13 mouse cellular contexts compared by ENCODE assay signal in genomic region chr2:30642810-30643209, GRCm38 (mm10). TPM values are rescaled to one million over a fixed set of nuclear protein-coding genes. Genes with fewer than 3 reads are reported as not detected.
DNase-seq lines count a peak whose midpoint lies in the region; ATAC-seq and TF ChIP-seq lines count a peak whose summit lies in the region.
"Had no signal": no experiment of that assay in that cellular context is flagged by ENCODE, and none has a peak within 500 bp of the region (broad histone marks: within the 10 kb centered on the region; RNA-seq: fewer than 3 reads in every experiment).

No protein-coding gene starts in this region.

- H3K36me3 ChIP-seq in forebrain, embryonic 13.5 days (ENCODE audit: poor library complexity, severe bottlenecking): no peaks in the 10 kb centered on the region
- no peaks in the 10 kb centered on the region for H3K36me3 ChIP-seq in forebrain, embryonic 16.5 days (ENCODE audit: control insufficient read depth, insufficient read depth)
- no peaks in the 10 kb centered on the region for H3K36me3 ChIP-seq in neural tube, embryonic 11.5 days (ENCODE audit: control insufficient read depth, insufficient read depth, low read length)
- H3K36me3 ChIP-seq in intestine, embryonic 14.5 days (ENCODE audit: control insufficient read depth, insufficient read depth, low read length): no peaks in the 10 kb centered on the region
- H3K36me3 ChIP-seq in stomach, embryonic 15.5 days: no peaks in the 10 kb centered on the region
- H3K36me3 ChIP-seq: heart, embryonic 12.5 days had no signal

- no peaks in the 10 kb centered on the region for H3K9me3 ChIP-seq in forebrain, embryonic 13.5 days (replicated peaks)
- H3K9me3 ChIP-seq in forebrain, embryonic 16.5 days (ENCODE audit: control insufficient read depth, low read length): no peaks in the 10 kb centered on the region
- H3K9me3 ChIP-seq in neural tube, embryonic 11.5 days (ENCODE audit: control insufficient read depth, low read length): no peaks in the 10 kb centered on the region
- no peaks in the 10 kb centered on the region for H3K9me3 ChIP-seq in intestine, embryonic 14.5 days (ENCODE audit: control insufficient read depth, low read length)
- H3K9me3 ChIP-seq in stomach, embryonic 15.5 days: no peaks in the 10 kb centered on the region
- H3K9me3 ChIP-seq: heart, embryonic 12.5 days had no signal

- no peak for DNase-seq in neural tube, embryonic 11.5 days (ENCODE audit: low spot score)
- no peak for DNase-seq in neural tube, embryonic 10.5 days (ENCODE audit: extremely low spot score, low spot score)
- no peak for DNase-seq in intestine, embryonic 14.5 days (ENCODE audit: low spot score)
- no peak for DNase-seq in adrenal gland, postnatal 4 days (ENCODE audit: low spot score in 2 of 2)
- DNase-seq in layer of hippocampus, adult 2 months (ENCODE audit: low spot score in 2 of 2): no peak
- DNase-seq: cerebellum, adult 9-11 months; kidney, adult 18-20 months; thymus, postnatal 25 days had no signal

- H3K4me1 ChIP-seq in forebrain, embryonic 13.5 days: peaks cover 67% of the 10 kb centered on the region
- peaks cover 32% of the 10 kb centered on the region for H3K4me1 ChIP-seq in forebrain, embryonic 16.5 days (replicated peaks; ENCODE audit: control insufficient read depth, insufficient read depth, low read length)
- H3K4me1 ChIP-seq in neural tube, embryonic 11.5 days (ENCODE audit: control insufficient read depth, insufficient read depth, low read length): peaks cover 26% of the 10 kb centered on the region
- peaks cover 37% of the 10 kb centered on the region for H3K4me1 ChIP-seq in intestine, embryonic 14.5 days (replicated peaks; ENCODE audit: control insufficient read depth, insufficient read depth, low read length)
- H3K4me1 ChIP-seq in stomach, embryonic 15.5 days: peaks cover 27% of the 10 kb centered on the region

- no peaks in the 10 kb centered on the region for H3K27me3 ChIP-seq in forebrain, embryonic 13.5 days
- no peaks in the 10 kb centered on the region for H3K27me3 ChIP-seq in forebrain, embryonic 16.5 days (replicated peaks; ENCODE audit: control insufficient read depth, insufficient read depth, low read length)
- no peaks in the 10 kb centered on the region for H3K27me3 ChIP-seq in neural tube, embryonic 11.5 days (ENCODE audit: control insufficient read depth, insufficient read depth, low read length)
- no peaks in the 10 kb centered on the region for H3K27me3 ChIP-seq in intestine, embryonic 14.5 days (replicated peaks; ENCODE audit: control insufficient read depth, insufficient read depth, low read length)
- H3K27me3 ChIP-seq in stomach, embryonic 15.5 days (replicated peaks): no peaks in the 10 kb centered on the region
- H3K27me3 ChIP-seq: heart, embryonic 12.5 days had no signal

- 44% methylated on average over 5 of the region's 5 CpGs for WGBS in forebrain, embryonic 13.5 days
- 46% methylated on average over 5 of the region's 5 CpGs for WGBS in forebrain, embryonic 16.5 days
- 9% methylated on average over 5 of the region's 5 CpGs for WGBS in neural tube, embryonic 11.5 days
- 9% methylated on average over 5 of the region's 5 CpGs for WGBS in intestine, embryonic 14.5 days
- 10% methylated on average over 5 of the region's 5 CpGs for WGBS in stomach, embryonic 15.5 days

- H3K4me3 ChIP-seq in forebrain, embryonic 13.5 days: no peak overlapping the region
- H3K4me3 ChIP-seq in forebrain, embryonic 16.5 days (replicated peaks; ENCODE audit: low read length): no peak overlapping the region
- H3K4me3 ChIP-seq in neural tube, embryonic 11.5 days (ENCODE audit: low read depth, low read length): no peak overlapping the region
- H3K4me3 ChIP-seq in intestine, embryonic 14.5 days (ENCODE audit: low read depth, low read length): no peak overlapping the region
- H3K4me3 ChIP-seq in stomach, embryonic 15.5 days (replicated peaks): no peak overlapping the region
- no peak overlapping the region for H3K4me3 ChIP-seq in layer of hippocampus, adult 2 months
- H3K4me3 ChIP-seq: heart, embryonic 12.5 days had no signal

- H3K4me2 ChIP-seq in forebrain, embryonic 13.5 days: no peak overlapping the region
- no peak overlapping the region for H3K4me2 ChIP-seq in forebrain, embryonic 16.5 days (ENCODE audit: low read length)
- no peak overlapping the region for H3K4me2 ChIP-seq in neural tube, embryonic 11.5 days (ENCODE audit: low read depth)
- no peak overlapping the region for H3K4me2 ChIP-seq in intestine, embryonic 14.5 days (ENCODE audit: low read length)
- H3K4me2 ChIP-seq in stomach, embryonic 15.5 days: no peak overlapping the region
- H3K4me2 ChIP-seq: heart, embryonic 12.5 days had no signal

- H3K27ac ChIP-seq in forebrain, embryonic 13.5 days: peak overlapping the region; percentile 61
- no peak overlapping the region for H3K27ac ChIP-seq in forebrain, embryonic 16.5 days (ENCODE audit: low read length)
- 0 out of 2 replicates have a peak overlapping the region, but pooled peaks have one; percentile 20 for H3K27ac ChIP-seq in neural tube, embryonic 11.5 days (ENCODE audit: low read depth, low read length)
- peak overlapping the region; percentile 18; the same call in 1 of the 2 replicates for H3K27ac ChIP-seq in intestine, embryonic 14.5 days (ENCODE audit: low read depth)
- H3K27ac ChIP-seq in stomach, embryonic 15.5 days: no peak overlapping the region
- no peak overlapping the region for H3K27ac ChIP-seq in layer of hippocampus, adult 2 months

- no peak for TF ChIP-seq CTCF in layer of hippocampus, adult 2 months (conservative IDR thresholded peaks at IDR 0.05)

- H3K9ac ChIP-seq in forebrain, embryonic 13.5 days: no peak overlapping the region
- no peak overlapping the region for H3K9ac ChIP-seq in forebrain, embryonic 16.5 days (replicated peaks; ENCODE audit: low read depth, low read length)
- H3K9ac ChIP-seq in neural tube, embryonic 11.5 days (ENCODE audit: low read length): peak overlapping the region; percentile 15; the same call in 1 of the 2 replicates
- no peak overlapping the region for H3K9ac ChIP-seq in intestine, embryonic 14.5 days (ENCODE audit: low read length)
- no peak overlapping the region for H3K9ac ChIP-seq in stomach, embryonic 15.5 days
- H3K9ac ChIP-seq: heart, embryonic 12.5 days had no signal

- ATAC-seq in forebrain, embryonic 13.5 days: no peak
- ATAC-seq in forebrain, embryonic 16.5 days: no peak
- ATAC-seq in neural tube, embryonic 11.5 days (ENCODE audit: insufficient read depth, low FRiP score, low TSS enrichment): no peak
- ATAC-seq in intestine, embryonic 14.5 days (replicated peaks; ENCODE audit: low FRiP score, low TSS enrichment, low read depth): peak; percentile 45
- 0 out of 2 replicates have a peak, but pooled peaks have one; percentile 37 for ATAC-seq in stomach, embryonic 15.5 days (ENCODE audit: insufficient read depth, low FRiP score, low read depth)

RNA-seq across cellular contexts. Expression of gene Cstad, which starts 48.0 kb away (rescaled TPM):
- polyA plus RNA-seq in forebrain, embryonic 13.5 days (2015; fragmentation: Nextera tagmentation; extraction: Ambion mirVana): 0.49 and 1.1 TPM in 2 replicates
- 0.89 and 0.93 TPM in 2 replicates for polyA plus RNA-seq in forebrain, embryonic 16.5 days (2015; fragmentation: Nextera tagmentation; extraction: Ambion mirVana)
- 0.48 TPM in 1 of 2 replicates, not detected in the other for polyA plus RNA-seq in neural tube, embryonic 11.5 days (2014; fragmentation: Nextera tagmentation; extraction: Ambion mirVana)
- 0.99 and 1.1 TPM in 2 replicates for polyA plus RNA-seq in intestine, embryonic 14.5 days (2014; fragmentation: Nextera tagmentation; extraction: Ambion mirVana)
- polyA plus RNA-seq in stomach, embryonic 15.5 days (2015; fragmentation: Nextera tagmentation; extraction: Ambion mirVana): 0.71 and 0.72 TPM in 2 replicates
- total RNA-seq in adrenal gland, postnatal 4 days (2021): 1 to 10 TPM; 6.7 to 7.3 TPM
- total RNA-seq in layer of hippocampus, adult 2 months (2021): 10 to 100 TPM in 1 of 2 experiments, 1 to 10 TPM in 1; 7.8 to 11.3 TPM
- polyA plus RNA-seq: liver, embryonic 16.5 days had no signal

Comparison
In these comparisons a context has a peak if more than half of its experiments do, and no peak if none do; other contexts are left out.
1. H3K27ac ChIP-seq: peak in forebrain, embryonic 13.5 days (single experiment), neural tube, embryonic 11.5 days (single experiment) and intestine, embryonic 14.5 days (single experiment); none in forebrain, embryonic 16.5 days (single experiment), stomach, embryonic 15.5 days (single experiment) and layer of hippocampus, adult 2 months (single experiment).
2. ATAC-seq: peak in intestine, embryonic 14.5 days (single experiment) and stomach, embryonic 15.5 days (single experiment); none in forebrain, embryonic 13.5 days (single experiment), forebrain, embryonic 16.5 days (single experiment) and neural tube, embryonic 11.5 days (single experiment).